Mouse (Mus musculus): ENCODE results near the gene Fam207a. TPM values are rescaled to one million over a fixed set of nuclear protein-coding genes. Genes with fewer than 3 reads are reported as not detected.

The Fam207a gene
- polyA plus RNA-seq, 1 experiment from 2014 or later = 46.5 TPM

- Histone ChIP-seq H3K9ac (replicated peaks) (no peak overlapping the region), H3K27ac (replicated peaks) (no peak overlapping the region), H3K36me3 (no peaks in the 10 kb centered on the region), H3K4me3 (no peak overlapping the region), H3K27me3 (no peaks in the 10 kb centered on the region), H3K4me1 (no peaks in the 10 kb centered on the region), H3K9me3 (peaks cover 7% of the 10 kb centered on the region; the same call in 1 of the 2 replicates), H3K4me2 (replicated peaks) (no peak overlapping the region)
- WGBS = 81% methylated on average over 3 of the region's 3 CpGs
- ATAC-seq (ENCODE audit: low FRiP score, low read depth) = no peak
Observed at GRCm38 (mm10) chr10:77441812-77442211, 73.8 kb downstream of the Fam207a start.

- Histone ChIP-seq H3K9ac (replicated peaks) (no peak overlapping the region), H3K4me1 (no peaks in the 10 kb centered on the region), H3K36me3 (no peaks in the 10 kb centered on the region), H3K27me3 (no peaks in the 10 kb centered on the region), H3K27ac (replicated peaks) (no peak overlapping the region), H3K9me3 (peaks cover 7% of the 10 kb centered on the region; the same call in 1 of the 2 replicates), H3K4me3 (no peak overlapping the region), H3K4me2 (replicated peaks) (no peak overlapping the region)
- 69% methylated on average over 19 of the region's 19 CpGs for WGBS
- no peak for ATAC-seq (ENCODE audit: low FRiP score, low read depth)
Observed at GRCm38 (mm10) chr10:77440841-77441755, 74.5 kb downstream of the Fam207a start.

GRCm38 (mm10) chr10:77440286-77440685 lies 75.3 kb downstream of the Fam207a start:
- Histone ChIP-seq H3K4me2 (replicated peaks) (no peak overlapping the region), H3K4me3 (no peak overlapping the region), H3K9me3 (peaks cover 7% of the 10 kb centered on the region; the same call in 1 of the 2 replicates), H3K9ac (replicated peaks) (no peak overlapping the region), H3K27ac (replicated peaks) (no peak overlapping the region), H3K4me1 (no peaks in the 10 kb centered on the region), H3K27me3 (no peaks in the 10 kb centered on the region), H3K36me3 (no peaks in the 10 kb centered on the region)
- WGBS = 65% methylated on average over 6 of the region's 6 CpGs
- ATAC-seq (ENCODE audit: low FRiP score, low read depth) = no peak

- Histone ChIP-seq H3K36me3 (no peaks in the 10 kb centered on the region), H3K9ac (replicated peaks) (no peak overlapping the region), H3K27ac (replicated peaks) (no peak overlapping the region), H3K9me3 (no peaks in the 10 kb centered on the region), H3K4me3 (no peak overlapping the region), H3K4me1 (0 out of 2 replicates have a peak, but pooled peaks cover 4% of the 10 kb centered on the region), H3K4me2 (replicated peaks) (no peak overlapping the region), H3K27me3 (no peaks in the 10 kb centered on the region)
- WGBS = 93% methylated on average over 3 of the region's 3 CpGs
- no peak for ATAC-seq (ENCODE audit: low FRiP score, low read depth)
Observed at GRCm38 (mm10) chr10:77439026-77439425, 76.6 kb downstream of the Fam207a start.

GRCm38 (mm10) chr10:77438021-77438420 lies 77.6 kb downstream of the Fam207a start:
- Histone ChIP-seq H3K4me1 (0 out of 2 replicates have a peak, but pooled peaks cover 4% of the 10 kb centered on the region), H3K9me3 (no peaks in the 10 kb centered on the region), H3K36me3 (no peaks in the 10 kb centered on the region), H3K4me2 (replicated peaks) (no peak overlapping the region), H3K27me3 (no peaks in the 10 kb centered on the region), H3K4me3 (no peak overlapping the region), H3K9ac (replicated peaks) (no peak overlapping the region), H3K27ac (replicated peaks) (no peak overlapping the region)
- ATAC-seq (ENCODE audit: low FRiP score, low read depth) = no peak
- 65% methylated on average over 1 of the region's 1 CpGs for WGBS

Other genes starting within 250 kb of the Fam207a start
- 9.3 and 10.6 TPM in 2 replicates for gene Adarb1, start 97.5 kb downstream of the Fam207a start, polyA plus RNA-seq (2016; fragmentation: Nextera tagmentation; extraction: Ambion mirVana)
- 0.81 and 0.98 TPM in 2 replicates for gene Itgb2, start 14.5 kb upstream of the Fam207a start, polyA plus RNA-seq (2016; fragmentation: Nextera tagmentation; extraction: Ambion mirVana)
- gene Pttg1ip, start 65.9 kb upstream of the Fam207a start, polyA plus RNA-seq (2016; fragmentation: Nextera tagmentation; extraction: Ambion mirVana) = 62.4 and 69.4 TPM in 2 replicates
- 304 and 325 TPM in 2 replicates for gene Sumo3, start 90.3 kb upstream of the Fam207a start, polyA plus RNA-seq (2016; fragmentation: Nextera tagmentation; extraction: Ambion mirVana)
- 7.7 and 19.3 TPM in 2 replicates for gene Gm49325, start 90.4 kb upstream of the Fam207a start, polyA plus RNA-seq (2016; fragmentation: Nextera tagmentation; extraction: Ambion mirVana)
- gene Ube2g2, start 106.5 kb upstream of the Fam207a start, polyA plus RNA-seq (2016; fragmentation: Nextera tagmentation; extraction: Ambion mirVana) = 83.6 and 84.2 TPM in 2 replicates
- 1.2 and 1.4 TPM in 2 replicates for gene Tspear, start 170.8 kb upstream of the Fam207a start, polyA plus RNA-seq (2016; fragmentation: Nextera tagmentation; extraction: Ambion mirVana)
- gene Gm19402, start 175.0 kb upstream of the Fam207a start, polyA plus RNA-seq (2016; fragmentation: Nextera tagmentation; extraction: Ambion mirVana) = not detected in 2 replicates
- gene Gm9508, start 181.4 kb upstream of the Fam207a start, polyA plus RNA-seq (2016; fragmentation: Nextera tagmentation; extraction: Ambion mirVana) = not detected in 2 replicates
- not detected in 2 replicates for gene Gm10272, start 190.8 kb upstream of the Fam207a start, polyA plus RNA-seq (2016; fragmentation: Nextera tagmentation; extraction: Ambion mirVana)
- gene Gm10024, start 195.7 kb upstream of the Fam207a start, polyA plus RNA-seq (2016; fragmentation: Nextera tagmentation; extraction: Ambion mirVana) = not detected in 2 replicates
- gene Gm10142, start 200.0 kb upstream of the Fam207a start, polyA plus RNA-seq (2016; fragmentation: Nextera tagmentation; extraction: Ambion mirVana) = not detected in 2 replicates
- not detected in 2 replicates for gene Krtap12-1, start 204.8 kb upstream of the Fam207a start, polyA plus RNA-seq (2016; fragmentation: Nextera tagmentation; extraction: Ambion mirVana)
- gene Gm10100, start 210.7 kb upstream of the Fam207a start, polyA plus RNA-seq (2016; fragmentation: Nextera tagmentation; extraction: Ambion mirVana) = not detected in 2 replicates
- gene Gm18596, start 226.9 kb upstream of the Fam207a start, polyA plus RNA-seq (2016; fragmentation: Nextera tagmentation; extraction: Ambion mirVana) = not detected in 2 replicates
- not detected in 2 replicates for gene Gm9736, start 235.6 kb upstream of the Fam207a start, polyA plus RNA-seq (2016; fragmentation: Nextera tagmentation; extraction: Ambion mirVana)
- not detected in 2 replicates for gene Gm3233, start 243.9 kb upstream of the Fam207a start, polyA plus RNA-seq (2016; fragmentation: Nextera tagmentation; extraction: Ambion mirVana)

Data from midbrain, embryonic 12.5 days (tissue).